Mouse (Mus musculus) stomach, postnatal 0 days (tissue): ENCODE measurements at regions not wholly inside any gene's neighbourhood (a gene's known extent, or its start where the extent isn't known, plus 50 kb on each side); places are given as distances from the start of the nearest gene placed in this dataset.
A peak's percentile ranks its signal among the peaks of the same experiment; 100 is the strongest.

ENCODE experiments used
- ATAC-seq: fragments of 200-750 bp; cut with Nextera tagmentation; 2 replicates; pipeline ENCODE4 v1.8.0; 2017; ENCODE audit not compliant: low FRiP score, low TSS enrichment
- DNase-seq: peaks from one replicate; pipeline ENCODE4 v3.0.0-alpha.2; 2016; ENCODE audit warnings: low spot score
- H3K27ac ChIP-seq: fragments of 300-500 bp; sonication (generic); replicated peaks from 2 replicates; pipeline ENCODE4 v1.5.1; 2014; ENCODE audit warnings: mild to moderate bottlenecking, control low read depth
- H3K27me3 ChIP-seq: fragments of 300-500 bp; sonication (generic); 2 replicates; pipeline ENCODE4 v1.6.1; 2014; ENCODE audit warnings: low read length; ENCODE audit not compliant: control insufficient read depth, insufficient read depth
- H3K36me3 ChIP-seq: fragments of 300-500 bp; sonication (generic); 2 replicates; pipeline ENCODE4 v1.6.1; 2014; ENCODE audit warnings: low read length, mixed read lengths; ENCODE audit not compliant: control insufficient read depth, insufficient read depth
- H3K4me1 ChIP-seq: fragments of 300-500 bp; sonication (generic); replicated peaks from 2 replicates; pipeline ENCODE4 v1.6.1; 2014; ENCODE audit warnings: antibody characterized with exemption; ENCODE audit not compliant: control insufficient read depth, insufficient read depth
- H3K4me2 ChIP-seq: fragments of 300-500 bp; sonication (generic); replicated peaks from 2 replicates; pipeline ENCODE4 v1.6.1; 2014; ENCODE audit warnings: low read depth, mild to moderate bottlenecking, control low read depth, moderate library complexity
- H3K4me3 ChIP-seq: fragments of 300-500 bp; sonication (generic); 2 replicates; pipeline ENCODE4 v1.5.1; 2014; ENCODE audit warnings: low read depth, low read length, control low read depth
- H3K9ac ChIP-seq: fragments of 300-500 bp; sonication (generic); 2 replicates; pipeline ENCODE4 v1.6.1; 2014; ENCODE audit warnings: mild to moderate bottlenecking, low read length, control low read depth, mixed read lengths
- H3K9me3 ChIP-seq: fragments of 300-500 bp; sonication (generic); 2 replicates; pipeline ENCODE4 v1.6.1; 2016; ENCODE audit warnings: low read length; ENCODE audit not compliant: control insufficient read depth
- CTCF ChIP-seq: IDR thresholded peaks from 2 replicates; pipeline ENCODE4 v1.5.1; 2016; ENCODE audit warnings: antibody characterized with exemption, low read depth, mild to moderate bottlenecking, moderate library complexity
- EP300 ChIP-seq: optimal IDR thresholded peaks from 2 replicates; pipeline ENCODE3; 2016; ENCODE audit warnings: antibody characterized with exemption
- WGBS: fragments of 180-500 bp; shearing (Covaris S2); extraction: QIAGEN DNeasy Blood & Tissue Kit; methylation state at CpG from one replicate; pipeline ENCODE4 v1.1.7; 2014; 5-methylcytosine and 5-hydroxymethylcytosine counted together

DNA sequence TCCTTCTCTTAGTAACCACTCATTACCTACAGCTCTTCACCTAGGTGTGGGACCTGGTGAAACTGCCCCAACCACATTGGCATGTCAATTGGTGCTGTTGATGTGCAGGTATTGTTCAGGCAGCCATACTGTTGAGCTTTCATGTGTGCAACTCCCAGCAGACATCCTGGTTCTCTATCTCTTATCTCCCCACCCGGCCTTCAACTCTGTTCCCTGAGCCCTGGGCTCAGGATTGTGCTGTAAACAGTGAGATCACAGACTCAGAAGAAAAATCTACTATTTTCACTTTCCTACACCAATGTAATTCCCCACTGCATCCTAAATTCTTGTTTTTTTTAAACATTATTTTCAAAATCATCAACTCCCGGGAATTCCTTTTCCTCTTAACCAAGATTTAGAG is 122.1 kb downstream of the Cartpt start:
- TF ChIP-seq EP300: no peak
- Histone ChIP-seq H3K27ac (no peak overlapping the region), H3K9ac (no peak overlapping the region), H3K36me3 (no peaks in the 10 kb centered on the region), H3K4me2 (no peak overlapping the region), H3K4me1 (no peaks in the 10 kb centered on the region), H3K4me3 (no peak overlapping the region), H3K9me3 (no peaks in the 10 kb centered on the region), H3K27me3 (no peaks in the 10 kb centered on the region)
- DNase-seq (no peak), ATAC-seq (no peak)
- WGBS: 53% methylated on average over 2 of the region's 2 CpGs

DNA sequence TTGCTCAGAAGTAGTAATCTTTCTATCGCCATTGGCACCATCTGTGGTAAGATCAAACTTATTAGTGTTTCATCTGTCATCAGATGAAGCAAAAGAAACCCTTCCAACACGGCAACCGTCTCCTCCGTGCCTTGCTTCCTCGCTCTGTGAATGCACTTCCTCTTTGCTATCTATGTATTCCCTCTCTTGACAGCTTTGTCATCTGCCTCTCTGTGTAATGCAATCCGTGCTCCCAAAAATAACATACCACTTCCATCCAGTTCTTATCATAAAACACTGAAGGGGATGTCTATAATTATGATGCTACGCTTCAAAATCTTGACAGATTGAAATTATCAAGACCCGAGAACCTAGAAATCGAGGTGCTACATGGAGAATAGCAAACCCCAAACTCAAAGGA is 123.2 kb downstream of the Cartpt start:
- H3K36me3 ChIP-seq: no peaks in the 10 kb centered on the region
- ATAC-seq (no peak), DNase-seq (no peak)
- H3K9ac ChIP-seq: no peak overlapping the region
- no peaks in the 10 kb centered on the region for H3K4me1 ChIP-seq
- H3K4me3 ChIP-seq: no peak overlapping the region
- TF ChIP-seq EP300 (no peak), CTCF (no peak)
- no peak overlapping the region for H3K4me2 ChIP-seq
- no peaks in the 10 kb centered on the region for H3K27me3 ChIP-seq
- no peaks in the 10 kb centered on the region for H3K9me3 ChIP-seq
- H3K27ac ChIP-seq: no peak overlapping the region
- WGBS: 80% methylated on average over 9 of the region's 9 CpGs

DNA sequence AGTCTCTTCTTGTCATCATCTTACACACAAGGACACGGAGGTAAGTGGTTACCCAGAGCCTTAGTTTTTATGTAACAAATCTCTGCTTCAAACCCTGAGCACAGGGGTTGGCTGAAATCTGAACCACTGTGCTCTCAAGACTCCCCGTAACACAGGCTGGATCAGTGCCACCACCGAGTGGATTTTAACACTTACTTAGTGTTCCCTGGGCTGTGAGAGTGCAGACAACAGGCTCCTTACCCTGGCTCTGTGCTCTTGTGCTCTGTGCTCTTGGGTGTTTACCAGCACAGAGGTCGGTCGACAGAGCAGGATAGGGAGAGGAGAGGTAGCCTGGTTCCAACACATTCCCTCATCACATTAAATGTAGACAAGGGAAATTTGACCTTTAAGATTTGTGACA is 134.9 kb downstream of the Cartpt start:
- Histone ChIP-seq H3K36me3 (no peaks in the 10 kb centered on the region), H3K27me3 (no peaks in the 10 kb centered on the region), H3K4me2 (no peak overlapping the region), H3K4me1 (no peaks in the 10 kb centered on the region), H3K9me3 (no peaks in the 10 kb centered on the region), H3K27ac (no peak overlapping the region), H3K4me3 (no peak overlapping the region), H3K9ac (no peak overlapping the region)
- no peak for DNase-seq
- no peak for TF ChIP-seq CTCF
- TF ChIP-seq EP300: no peak
- WGBS: 36% methylated on average over 5 of the region's 5 CpGs
- ATAC-seq: no peak

DNA sequence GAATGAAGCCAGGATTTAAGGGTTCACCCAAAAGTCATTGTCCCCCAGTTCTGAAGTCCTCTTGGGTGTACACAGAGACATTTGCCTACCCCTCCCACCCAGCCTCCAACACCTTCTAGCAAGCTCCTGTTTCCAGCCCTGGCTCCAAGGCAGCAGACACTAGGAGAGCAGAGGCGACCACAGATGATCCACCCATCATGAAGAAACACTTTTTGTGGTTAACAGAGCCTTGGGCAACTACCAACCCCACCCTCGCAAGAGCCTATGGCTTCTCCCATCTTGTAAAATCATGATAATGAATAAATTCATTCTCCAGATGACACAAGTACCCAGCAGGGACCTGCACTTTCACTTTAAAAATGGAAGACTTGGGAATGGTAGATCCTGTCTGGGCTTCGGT is 136.1 kb downstream of the Cartpt start:
- H3K4me3 ChIP-seq: no peak overlapping the region
- ATAC-seq (no peak), DNase-seq (no peak)
- no peak overlapping the region for H3K9ac ChIP-seq
- no peak overlapping the region for H3K4me2 ChIP-seq
- no peaks in the 10 kb centered on the region for H3K36me3 ChIP-seq
- H3K4me1 ChIP-seq: no peaks in the 10 kb centered on the region
- no peaks in the 10 kb centered on the region for H3K27me3 ChIP-seq
- no peaks in the 10 kb centered on the region for H3K9me3 ChIP-seq
- TF ChIP-seq EP300 (no peak), CTCF (no peak)
- WGBS: 84% methylated on average over 3 of the region's 3 CpGs
- H3K27ac ChIP-seq: no peak overlapping the region

DNA sequence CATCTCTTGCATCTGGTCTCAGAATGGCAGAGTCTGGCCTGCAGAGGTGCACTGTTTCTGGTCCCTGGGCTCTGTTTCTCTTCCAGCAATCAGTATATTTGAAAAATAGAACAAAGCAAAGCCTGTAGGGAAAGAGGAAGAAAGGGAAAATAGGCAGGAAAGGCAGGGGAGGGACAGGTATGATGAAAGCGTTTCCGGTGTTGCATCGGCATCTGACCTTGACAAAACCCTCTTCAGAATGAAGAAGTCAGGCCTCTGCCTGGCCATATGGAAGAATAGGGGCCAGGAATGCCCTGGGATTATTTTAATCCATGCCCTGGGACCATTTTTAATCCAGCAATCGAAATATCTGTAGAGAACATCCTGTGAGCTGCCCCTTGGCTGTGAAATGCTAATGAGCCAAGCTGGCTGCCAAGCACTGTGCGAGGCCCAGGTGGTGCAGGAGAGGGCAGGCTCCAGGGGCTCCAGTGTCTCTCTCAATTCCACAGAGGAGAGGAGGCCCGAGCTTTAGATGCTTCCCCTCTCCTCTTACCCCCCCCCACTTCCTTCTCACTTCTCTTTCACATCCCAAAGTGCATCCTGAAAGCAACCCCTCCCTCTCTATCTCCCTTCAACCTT is 136.7 kb downstream of the Cartpt start:
- H3K4me1 ChIP-seq: no peaks in the 10 kb centered on the region
- H3K9ac ChIP-seq: no peak overlapping the region
- no peaks in the 10 kb centered on the region for H3K36me3 ChIP-seq
- no peak for DNase-seq
- no peak overlapping the region for H3K27ac ChIP-seq
- no peak overlapping the region for H3K4me2 ChIP-seq
- no peak overlapping the region for H3K4me3 ChIP-seq
- TF ChIP-seq EP300 (no peak), CTCF (no peak)
- WGBS: 65% methylated on average over 6 of the region's 6 CpGs
- H3K27me3 ChIP-seq: no peaks in the 10 kb centered on the region
- ATAC-seq: no peak
- no peaks in the 10 kb centered on the region for H3K9me3 ChIP-seq

DNA sequence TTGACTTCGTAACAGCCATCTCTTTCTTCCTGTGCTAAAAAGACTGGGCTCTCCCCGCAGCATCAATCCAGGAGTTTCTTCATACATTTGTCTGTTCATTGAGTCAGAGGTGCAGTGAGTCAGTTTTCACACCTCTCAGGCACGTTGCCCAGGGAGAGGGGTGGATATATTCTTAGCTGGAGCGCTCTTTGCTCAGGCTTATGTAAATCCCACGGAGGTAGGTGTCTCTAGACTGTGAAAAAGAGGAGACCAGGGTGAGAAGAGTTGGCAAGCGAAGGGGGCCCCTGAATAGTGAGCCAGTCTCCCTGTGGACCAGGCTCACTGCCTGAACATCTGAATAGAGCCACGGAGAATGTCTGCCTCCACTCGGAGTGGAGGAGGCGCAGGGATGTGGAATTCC is 139.0 kb downstream of the Cartpt start:
- no peak for ATAC-seq
- H3K4me3 ChIP-seq: no peak overlapping the region
- H3K27me3 ChIP-seq: no peaks in the 10 kb centered on the region
- no peaks in the 10 kb centered on the region for H3K36me3 ChIP-seq
- 53% methylated on average over 9 of the region's 9 CpGs for WGBS
- H3K4me2 ChIP-seq: no peak overlapping the region
- no peaks in the 10 kb centered on the region for H3K9me3 ChIP-seq
- no peak overlapping the region for H3K9ac ChIP-seq
- peak; percentile 19 for DNase-seq
- no peak overlapping the region for H3K27ac ChIP-seq
- no peak for TF ChIP-seq CTCF
- TF ChIP-seq EP300: no peak
- no peaks in the 10 kb centered on the region for H3K4me1 ChIP-seq
